Mouse (Mus musculus) midbrain, embryonic 11.5 days (tissue): ENCODE results near the gene Slc12a5. TPM values are rescaled to one million over a fixed set of nuclear protein-coding genes. Genes with fewer than 3 reads are reported as not detected.

Experiments
- ATAC-seq: fragments of 200-750 bp; cut with Nextera tagmentation; 2 replicates; pipeline ENCODE4 v1.8.0; 2017; ENCODE audit warnings: moderate TSS enrichment, moderate library complexity; ENCODE audit not compliant: low FRiP score
- DNase-seq: peaks from one replicate; pipeline ENCODE4 v3.0.0; 2015; ENCODE audit warnings: low spot score; ENCODE audit errors: missing footprints
- H3K27ac ChIP-seq: fragments of 300-500 bp; sonication (generic); 2 replicates; pipeline ENCODE4 v1.5.1; 2014; ENCODE audit warnings: low read depth, low read length
- H3K27me3 ChIP-seq: fragments of 300-500 bp; sonication (generic); 2 replicates; pipeline ENCODE4 v1.6.1; 2014; ENCODE audit warnings: mild to moderate bottlenecking, low read length, moderate library complexity, mixed read lengths; ENCODE audit not compliant: control insufficient read depth, insufficient read depth
- H3K36me3 ChIP-seq: fragments of 300-500 bp; sonication (generic); 2 replicates; pipeline ENCODE4 v1.6.1; 2014; ENCODE audit warnings: mild to moderate bottlenecking, low read length, moderate library complexity, mixed read lengths; ENCODE audit not compliant: control insufficient read depth, insufficient read depth
- H3K4me1 ChIP-seq: fragments of 300-500 bp; sonication (generic); 2 replicates; pipeline ENCODE4 v1.6.1; 2014; ENCODE audit warnings: low read length; ENCODE audit not compliant: control insufficient read depth, insufficient read depth
- H3K4me2 ChIP-seq: fragments of 300-500 bp; sonication (generic); 2 replicates; pipeline ENCODE4 v1.6.1; 2014; ENCODE audit warnings: mild to moderate bottlenecking, moderate library complexity
- H3K4me3 ChIP-seq: fragments of 300-500 bp; sonication (generic); 2 replicates; pipeline ENCODE4 v1.5.1; 2014; ENCODE audit warnings: low read depth, low read length
- H3K9ac ChIP-seq: fragments of 300-500 bp; sonication (generic); 2 replicates; pipeline ENCODE4 v1.6.1; 2014; ENCODE audit warnings: low read length
- H3K9me3 ChIP-seq: fragments of 300-500 bp; sonication (generic); 2 replicates; pipeline ENCODE4 v1.6.1; 2016; ENCODE audit warnings: low read length; ENCODE audit not compliant: control insufficient read depth
- WGBS: fragments of 180-500 bp; shearing (Covaris S2); extraction: QIAGEN DNeasy Blood & Tissue Kit; methylation state at CpG from one replicate; pipeline ENCODE4 v1.1.7; 2014; 5-methylcytosine and 5-hydroxymethylcytosine counted together
- polyA plus RNA-seq: library from polyadenylated mRNA; unstranded; fragments of >200 nt; fragmentation: Nextera tagmentation; extraction: Ambion mirVana; gene quantifications from 2 replicates; pipeline ENCODE4 v1.2.1, GENCODE M21; 2014

The Slc12a5 gene
- polyA plus RNA-seq, 1 experiment from 2014 or later: 3.0 TPM

DNA sequence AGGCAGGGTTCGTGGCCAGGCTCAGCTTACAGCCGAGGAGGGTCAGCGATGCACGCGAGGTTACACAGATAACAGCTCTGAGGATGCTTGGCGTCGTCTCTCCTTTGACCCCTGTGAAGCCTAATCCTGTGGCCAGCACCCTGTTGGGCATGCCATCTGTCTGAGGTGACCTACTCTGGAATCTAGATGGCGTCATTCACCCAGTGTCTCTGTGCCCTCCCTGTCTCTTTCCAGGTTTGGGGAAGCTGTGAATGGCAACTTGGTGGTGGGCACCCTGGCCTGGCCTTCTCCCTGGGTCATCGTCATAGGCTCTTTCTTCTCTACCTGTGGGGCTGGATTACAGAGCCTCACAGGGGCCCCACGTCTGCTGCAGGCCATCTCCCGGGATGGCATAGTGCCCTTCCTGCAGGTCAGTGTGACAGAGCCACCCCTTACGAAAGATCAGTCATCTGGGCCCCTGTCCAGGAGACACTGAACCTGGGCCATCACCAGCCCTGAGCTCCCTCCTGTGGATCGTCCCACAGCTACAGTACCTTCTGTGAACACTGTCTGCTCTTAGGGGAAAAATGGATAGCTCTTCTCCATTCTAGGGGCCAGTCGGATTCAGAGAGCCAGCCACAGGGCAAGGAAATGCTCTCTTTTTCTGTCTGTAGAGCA is 25.9 kb downstream of the Slc12a5 start:
- H3K9me3 ChIP-seq: no peaks in the 10 kb centered on the region
- peaks cover 4% of the 10 kb centered on the region; the same call in 1 of the 2 replicates for H3K4me1 ChIP-seq
- no peak overlapping the region for H3K27ac ChIP-seq
- H3K4me2 ChIP-seq: no peak overlapping the region
- no peaks in the 10 kb centered on the region for H3K36me3 ChIP-seq
- H3K9ac ChIP-seq: no peak overlapping the region
- no peak for ATAC-seq
- no peak for DNase-seq
- H3K27me3 ChIP-seq: no peaks in the 10 kb centered on the region
- 73% methylated on average over 14 of the region's 14 CpGs for WGBS
- no peak overlapping the region for H3K4me3 ChIP-seq

DNA sequence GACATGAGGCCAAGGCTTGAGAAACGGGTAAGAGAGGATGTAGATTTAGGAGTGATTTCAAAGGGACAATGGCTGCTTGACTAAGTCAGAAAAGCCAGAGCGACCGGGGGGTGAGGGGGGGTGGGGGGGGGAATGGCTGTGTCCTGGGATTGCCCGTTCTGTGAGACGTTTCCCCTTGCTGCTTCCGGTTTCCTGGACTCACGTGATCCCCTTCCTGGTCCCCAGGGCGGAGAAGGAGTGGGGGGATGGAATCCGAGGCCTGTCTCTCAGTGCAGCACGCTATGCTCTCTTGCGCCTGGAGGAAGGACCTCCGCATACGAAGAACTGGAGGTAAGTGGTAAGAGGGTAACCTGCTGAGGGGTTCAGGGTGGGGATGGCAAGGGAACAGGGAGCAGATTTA is 28.2 kb downstream of the Slc12a5 start:
- peak; percentile 73 for DNase-seq
- Histone ChIP-seq H3K4me2 (no peak overlapping the region), H3K27ac (no peak overlapping the region), H3K9me3 (no peaks in the 10 kb centered on the region), H3K4me3 (no peak overlapping the region), H3K36me3 (no peaks in the 10 kb centered on the region), H3K27me3 (no peaks in the 10 kb centered on the region), H3K9ac (no peak overlapping the region), H3K4me1 (peaks cover 4% of the 10 kb centered on the region; the same call in 1 of the 2 replicates)
- ATAC-seq: no peak
- WGBS: 72% methylated on average over 13 of the region's 13 CpGs

DNA sequence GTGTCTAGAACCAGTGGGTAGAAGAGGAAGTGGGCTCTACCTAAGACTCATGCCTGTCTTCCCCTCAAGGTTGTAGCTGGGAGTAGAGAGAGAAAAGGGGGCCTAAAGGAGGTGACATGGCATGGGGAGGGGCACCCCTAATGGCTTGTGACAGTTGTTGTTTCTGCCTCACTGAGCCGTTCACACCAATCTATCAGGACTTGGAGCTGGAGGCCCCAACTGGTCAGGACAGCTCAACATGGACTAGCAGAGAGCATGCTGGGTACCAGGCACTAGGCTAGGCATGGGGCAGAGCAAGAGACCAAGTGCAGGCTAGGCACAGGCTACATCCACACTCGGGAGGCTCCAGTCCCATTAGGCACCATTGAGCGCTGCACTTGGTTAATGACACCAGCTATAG is 30.5 kb downstream of the Slc12a5 start:
- no peak for ATAC-seq

DNA sequence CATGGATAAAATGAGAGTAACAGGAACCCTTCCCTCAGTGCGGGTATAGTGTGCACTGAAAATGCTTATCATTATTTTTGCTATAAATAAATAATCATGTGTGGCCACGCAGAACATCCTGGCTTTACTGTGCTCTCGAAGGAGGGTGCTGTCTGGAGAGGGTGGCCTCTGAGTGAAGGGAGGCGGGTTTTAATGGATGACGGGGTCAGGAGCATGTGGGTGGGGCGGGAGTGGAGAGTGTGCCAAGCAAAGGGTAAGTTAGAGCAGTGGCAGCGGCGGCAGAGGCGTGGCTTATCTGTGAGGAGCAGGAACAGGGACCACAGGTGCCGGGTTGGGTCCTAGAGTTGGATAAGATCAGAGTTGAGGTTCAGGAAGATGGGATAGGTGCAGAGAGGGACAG is 31.2 kb downstream of the Slc12a5 start:
- Histone ChIP-seq H3K27ac (no peak overlapping the region), H3K4me3 (no peak overlapping the region), H3K9me3 (no peaks in the 10 kb centered on the region), H3K36me3 (no peaks in the 10 kb centered on the region), H3K9ac (no peak overlapping the region), H3K4me1 (no peaks in the 10 kb centered on the region), H3K27me3 (peaks cover 3% of the 10 kb centered on the region), H3K4me2 (no peak overlapping the region)
- no peak for DNase-seq
- 49% methylated on average over 10 of the region's 10 CpGs for WGBS
- ATAC-seq: no peak

More for the DNA sequence above, 30.5 kb downstream of the Slc12a5 start:
- WGBS: 83% methylated on average over 3 of the region's 3 CpGs
- Histone ChIP-seq H3K4me1 (no peaks in the 10 kb centered on the region), H3K27ac (no peak overlapping the region), H3K4me2 (no peak overlapping the region), H3K9ac (no peak overlapping the region), H3K9me3 (no peaks in the 10 kb centered on the region), H3K36me3 (no peaks in the 10 kb centered on the region), H3K4me3 (no peak overlapping the region), H3K27me3 (no peaks in the 10 kb centered on the region; the same call in 1 of the 2 replicates)
- no peak for DNase-seq

DNA sequence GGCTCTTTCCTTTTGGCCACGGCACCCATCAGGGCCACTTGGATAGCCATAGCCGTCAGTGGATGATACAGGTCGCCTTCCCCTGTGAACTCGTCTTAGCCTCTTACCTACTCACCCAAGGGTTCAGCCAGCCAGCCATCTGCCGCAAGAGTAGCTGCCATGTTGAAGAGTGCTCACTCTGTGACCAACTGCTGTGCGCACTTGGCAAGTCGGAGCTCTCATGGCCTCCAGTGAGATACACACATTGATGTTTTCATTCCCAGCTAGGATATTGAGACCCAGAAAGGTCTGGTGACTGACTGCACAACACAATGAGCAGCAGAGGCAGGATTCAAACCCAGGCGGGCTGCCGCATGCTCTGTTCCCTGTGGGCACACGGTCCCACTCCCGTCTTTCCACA is 33.6 kb downstream of the Slc12a5 start:
- peaks cover 24% of the 10 kb centered on the region for H3K27me3 ChIP-seq

DNA sequence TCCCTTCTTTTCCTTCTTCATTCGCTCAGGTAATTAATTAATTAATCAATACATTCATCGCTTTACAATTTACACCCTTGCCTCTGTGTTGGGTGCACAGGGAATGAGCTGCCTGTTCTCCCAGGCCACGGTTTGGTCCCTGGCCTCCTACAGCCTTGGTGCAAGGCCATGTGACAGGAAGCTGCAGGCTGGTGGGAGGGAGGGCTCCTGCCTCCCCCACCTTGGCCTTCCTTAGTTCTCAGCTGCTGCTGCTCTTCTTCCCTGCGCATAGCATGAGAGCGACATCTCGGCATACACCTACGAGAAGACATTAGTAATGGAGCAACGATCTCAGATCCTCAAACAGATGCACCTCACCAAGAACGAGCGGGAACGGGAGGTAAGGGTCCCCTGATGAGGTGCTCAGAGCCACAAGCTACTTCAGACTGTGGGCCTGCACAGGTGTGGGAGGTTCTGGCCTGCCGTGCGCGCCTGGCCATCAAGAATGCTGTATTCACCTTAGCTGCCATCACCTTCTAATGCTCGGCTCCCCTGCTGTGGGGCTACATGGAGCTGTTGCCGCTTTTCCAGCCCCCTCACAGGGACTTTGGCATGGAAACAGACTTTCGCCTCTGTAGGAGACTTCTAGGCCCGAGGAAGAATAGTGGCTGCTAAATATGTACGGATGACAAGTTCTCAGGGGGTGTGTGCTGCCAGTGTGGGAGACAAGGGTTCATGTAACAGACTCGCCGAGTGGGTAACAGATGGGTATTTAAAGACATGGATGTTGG is 34.2 kb downstream of the Slc12a5 start:
- no peaks in the 10 kb centered on the region for H3K9me3 ChIP-seq
- H3K36me3 ChIP-seq: no peaks in the 10 kb centered on the region
- peaks cover 26% of the 10 kb centered on the region for H3K27me3 ChIP-seq
- DNase-seq (no peak), ATAC-seq (no peak)
- no peak overlapping the region for H3K27ac ChIP-seq
- WGBS: 59% methylated on average over 21 of the region's 21 CpGs
- peaks cover 10% of the 10 kb centered on the region for H3K4me1 ChIP-seq
- no peak overlapping the region for H3K9ac ChIP-seq
- H3K4me2 ChIP-seq: no peak overlapping the region
- H3K4me3 ChIP-seq: no peak overlapping the region

More for the DNA sequence above, 33.6 kb downstream of the Slc12a5 start:
- no peaks in the 10 kb centered on the region for H3K36me3 ChIP-seq
- ATAC-seq (no peak), DNase-seq (no peak)
- WGBS: 91% methylated on average over 11 of the region's 11 CpGs
- no peak overlapping the region for H3K9ac ChIP-seq
- H3K4me2 ChIP-seq: no peak overlapping the region
- no peak overlapping the region for H3K4me3 ChIP-seq
- no peak overlapping the region for H3K27ac ChIP-seq
- no peaks in the 10 kb centered on the region for H3K9me3 ChIP-seq
- H3K4me1 ChIP-seq: peaks cover 10% of the 10 kb centered on the region

DNA sequence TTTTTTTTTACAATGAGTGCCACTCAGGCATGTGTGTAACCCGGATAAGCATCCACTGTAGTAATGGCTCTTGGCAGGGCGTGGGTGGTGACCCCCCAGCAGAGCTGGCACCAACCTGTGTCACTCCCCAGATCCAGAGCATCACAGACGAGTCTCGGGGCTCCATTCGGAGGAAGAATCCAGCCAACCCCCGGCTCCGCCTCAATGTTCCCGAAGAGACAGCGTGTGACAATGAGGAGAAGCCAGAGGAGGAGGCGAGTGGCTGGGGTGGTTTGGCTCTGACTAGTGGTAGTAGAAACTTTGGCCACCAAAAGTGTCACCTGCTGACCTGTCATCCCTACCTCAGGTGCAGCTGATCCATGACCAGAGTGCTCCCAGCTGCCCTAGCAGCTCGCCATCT is 35.4 kb downstream of the Slc12a5 start:
- H3K9ac ChIP-seq: no peak overlapping the region
- 52% methylated on average over 11 of the region's 11 CpGs for WGBS
- H3K4me1 ChIP-seq: peaks cover 10% of the 10 kb centered on the region
- H3K9me3 ChIP-seq: no peaks in the 10 kb centered on the region
- no peak overlapping the region for H3K27ac ChIP-seq
- peaks cover 26% of the 10 kb centered on the region for H3K27me3 ChIP-seq
- H3K36me3 ChIP-seq: peaks cover under 1% of the 10 kb centered on the region; the same call in 1 of the 2 replicates
- no peak for ATAC-seq
- no peak for DNase-seq
- H3K4me3 ChIP-seq: no peak overlapping the region
- H3K4me2 ChIP-seq: no peak overlapping the region

DNA sequence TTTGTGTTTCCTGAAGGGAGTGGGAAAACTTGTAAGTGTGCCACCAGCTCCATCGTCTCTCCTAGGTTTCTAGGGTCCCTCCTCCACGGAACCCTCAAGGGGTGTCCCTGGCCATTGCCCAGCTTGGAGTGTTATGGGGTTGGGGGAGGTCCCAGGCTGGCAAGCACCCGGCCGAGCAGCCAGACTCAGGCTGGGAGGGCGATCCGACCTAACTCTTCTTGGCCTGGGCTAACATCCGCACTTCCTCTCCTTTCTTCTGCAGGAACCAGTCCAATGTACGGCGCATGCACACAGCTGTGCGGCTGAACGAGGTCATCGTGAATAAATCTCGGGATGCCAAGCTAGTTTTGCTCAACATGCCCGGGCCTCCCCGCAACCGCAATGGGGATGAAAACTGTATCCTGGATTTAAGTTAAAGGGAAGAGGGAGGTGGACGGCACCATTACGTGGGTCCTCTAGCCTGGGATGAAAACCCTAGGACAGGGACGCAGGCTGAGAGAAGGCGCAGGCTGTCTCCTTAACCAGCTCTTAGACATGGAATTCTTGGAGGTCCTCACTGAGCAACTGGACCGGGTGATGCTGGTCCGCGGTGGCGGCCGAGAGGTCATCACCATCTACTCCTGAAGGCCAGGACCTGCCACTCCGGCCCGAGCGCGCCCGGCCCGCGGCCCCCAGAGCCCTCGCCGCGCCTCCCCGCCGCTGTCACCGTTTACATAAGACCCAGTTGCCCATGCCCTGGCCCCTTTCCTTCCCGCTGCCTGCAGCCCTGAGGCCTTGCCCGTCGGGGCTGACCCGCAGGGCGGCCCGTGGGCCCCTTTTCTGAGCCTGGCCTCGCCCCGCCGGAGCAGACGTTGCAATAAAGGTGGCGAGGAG is 36.5 kb downstream of the Slc12a5 start:
- H3K36me3 ChIP-seq: peaks cover 10% of the 10 kb centered on the region; the same call in 1 of the 2 replicates
- H3K4me1 ChIP-seq: peaks cover 10% of the 10 kb centered on the region
- WGBS: 9% methylated on average over 49 of the region's 49 CpGs
- peak overlapping the region; percentile 42 for H3K4me2 ChIP-seq
- peak overlapping the region; percentile 20 for H3K4me3 ChIP-seq
- ATAC-seq: no peak
- no peak overlapping the region for H3K27ac ChIP-seq
- no peaks in the 10 kb centered on the region for H3K9me3 ChIP-seq
- peaks cover 26% of the 10 kb centered on the region for H3K27me3 ChIP-seq
- DNase-seq: peak; percentile 87
- peak overlapping the region; percentile 45 for H3K9ac ChIP-seq
